Mouse (Mus musculus): ENCODE data around the gene Cngb1. TPM values are rescaled to one million over a fixed set of nuclear protein-coding genes. Genes with fewer than 3 reads are reported as not detected.
"Not testable (repeated sequence)": the region's sequence is repeated elsewhere in the genome, so short reads cannot be mapped to it uniquely, and the experiment has no call there.

Gene Cngb1
- polyA plus RNA-seq, 1 experiment from 2014 or later: not detected

DNA sequence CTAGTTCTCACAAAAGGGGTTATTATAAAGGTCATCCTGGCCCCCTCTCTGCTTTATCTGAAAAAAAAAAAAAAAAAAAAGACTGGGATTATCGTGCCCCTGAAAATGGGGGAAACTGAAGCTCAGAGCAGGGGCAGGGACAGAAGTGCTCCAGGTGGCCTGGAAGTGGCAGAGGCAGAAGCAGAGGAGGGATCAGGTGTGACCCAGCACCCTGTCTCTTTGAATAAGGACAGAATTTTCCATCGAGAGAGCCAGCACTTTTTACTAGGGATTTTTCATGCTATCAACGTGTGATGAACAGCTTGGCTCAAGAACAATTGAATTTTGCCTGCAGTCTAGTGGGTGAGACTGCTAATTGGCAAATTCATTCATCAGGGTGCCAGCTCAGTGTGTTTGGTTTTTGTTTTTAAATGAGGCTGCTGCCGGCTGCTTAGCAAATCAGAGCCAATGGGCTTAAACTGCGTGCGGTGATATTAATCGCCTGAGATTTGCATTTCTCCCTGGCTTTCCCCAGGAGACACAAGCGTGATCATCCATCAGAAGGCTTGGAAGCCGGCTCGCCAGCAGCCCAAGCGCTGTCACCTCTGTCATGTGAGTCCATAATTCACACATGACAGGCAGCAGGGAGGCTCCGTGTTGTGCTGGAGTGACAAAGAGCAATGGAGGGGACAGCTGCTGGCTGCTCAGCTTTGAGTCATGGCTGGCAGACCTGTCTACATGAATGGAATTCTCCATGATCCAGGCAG is 63.4 kb downstream of the Cngb1 start:
- no peak overlapping the region for H3K9ac ChIP-seq
- no peak for ATAC-seq (ENCODE audit: low read depth)
- WGBS (ENCODE audit: insufficient replicate concordance): 56% methylated on average over 12 of the region's 12 CpGs

DNA sequence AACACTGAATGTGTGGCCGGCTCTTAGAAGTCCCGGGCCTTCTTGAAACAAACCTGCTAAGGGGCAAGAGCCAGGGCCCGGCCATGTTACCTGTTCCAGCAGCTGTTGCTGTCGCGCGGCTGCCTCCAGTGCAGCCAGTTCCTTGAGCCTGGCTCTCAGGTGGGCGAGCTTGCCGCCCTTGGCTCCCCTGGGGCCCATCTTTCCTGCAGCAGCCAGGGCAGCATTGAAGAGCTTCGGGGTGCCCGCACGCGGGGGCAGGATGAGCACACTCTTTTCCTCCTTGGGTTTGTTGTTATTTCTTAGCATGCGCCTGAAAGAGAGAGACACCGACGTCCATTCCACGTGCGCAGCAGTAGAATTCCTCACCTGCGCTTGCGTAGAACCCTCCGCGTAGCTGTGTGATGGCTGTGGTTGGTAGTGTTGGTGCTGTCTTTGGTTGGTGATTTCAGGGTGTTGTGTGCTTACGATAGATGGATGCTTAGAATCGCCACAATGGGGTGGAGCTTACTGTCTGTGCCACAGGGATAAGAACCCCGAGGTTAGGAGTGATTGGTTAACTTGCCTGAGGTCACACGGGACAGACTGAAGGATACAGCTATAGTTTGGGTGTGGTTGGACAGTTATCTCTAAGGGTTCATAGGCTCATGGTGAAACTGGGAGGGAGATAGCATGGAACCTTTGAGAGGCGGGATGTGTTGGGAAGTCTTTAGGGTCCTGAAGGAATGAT is 64.1 kb downstream of the Cngb1 start:
- Histone ChIP-seq H3K36me3 (no peaks in the 10 kb centered on the region), H3K27ac (no peak overlapping the region), H3K27me3 (no peaks in the 10 kb centered on the region), H3K9ac (no peak overlapping the region), H3K4me1 (replicated peaks) (peaks cover 10% of the 10 kb centered on the region), H3K9me3 (replicated peaks) (no peaks in the 10 kb centered on the region), H3K4me3 (replicated peaks) (no peak overlapping the region), H3K4me2 (no peak overlapping the region)
- ATAC-seq (ENCODE audit: low read depth) (peak; percentile 69), DNase-seq (no peak)
- 68% methylated on average over 26 of the region's 26 CpGs for WGBS (ENCODE audit: insufficient replicate concordance)

More for the DNA sequence above, 63.4 kb downstream of the Cngb1 start:
- Histone ChIP-seq H3K27ac (no peak overlapping the region), H3K4me2 (no peak overlapping the region), H3K4me1 (replicated peaks) (peaks cover 10% of the 10 kb centered on the region), H3K36me3 (no peaks in the 10 kb centered on the region), H3K9me3 (replicated peaks) (no peaks in the 10 kb centered on the region), H3K27me3 (no peaks in the 10 kb centered on the region), H3K4me3 (replicated peaks) (no peak overlapping the region)
- no peak for DNase-seq

DNA sequence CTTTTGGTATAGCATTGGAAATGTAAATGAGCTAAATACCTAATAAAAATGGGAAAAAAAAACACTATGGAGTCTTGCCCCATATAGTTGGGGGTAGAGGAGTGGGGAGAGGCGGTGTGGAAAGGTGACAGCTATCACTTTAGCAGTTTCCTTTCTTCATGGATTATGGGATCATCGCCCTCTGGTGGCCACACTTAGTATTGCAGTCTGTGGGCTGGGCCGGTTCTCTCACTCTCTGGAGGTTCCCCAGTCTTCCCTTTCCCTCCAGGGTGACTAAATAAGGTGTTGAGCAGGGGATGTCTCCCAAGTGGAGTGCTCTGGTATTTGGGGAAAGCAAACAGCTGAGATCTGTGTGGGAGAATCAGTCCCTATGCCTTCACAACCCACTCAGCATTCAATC is 70.7 kb downstream of the Cngb1 start:
- DNase-seq (peak; percentile 42), ATAC-seq (ENCODE audit: low read depth) (no peak)
- H3K4me1 ChIP-seq (replicated peaks): peaks cover 8% of the 10 kb centered on the region
- WGBS (ENCODE audit: insufficient replicate concordance): 5% methylated on average over 3 of the region's 3 CpGs
- H3K9ac ChIP-seq: no peak overlapping the region
- H3K9me3 ChIP-seq (replicated peaks): no peaks in the 10 kb centered on the region
- no peak overlapping the region for H3K4me3 ChIP-seq (replicated peaks)
- H3K4me2 ChIP-seq: no peak overlapping the region
- no peak overlapping the region for H3K27ac ChIP-seq
- H3K27me3 ChIP-seq: no peaks in the 10 kb centered on the region; the same call in 1 of the 2 replicates
- no peaks in the 10 kb centered on the region for H3K36me3 ChIP-seq

DNA sequence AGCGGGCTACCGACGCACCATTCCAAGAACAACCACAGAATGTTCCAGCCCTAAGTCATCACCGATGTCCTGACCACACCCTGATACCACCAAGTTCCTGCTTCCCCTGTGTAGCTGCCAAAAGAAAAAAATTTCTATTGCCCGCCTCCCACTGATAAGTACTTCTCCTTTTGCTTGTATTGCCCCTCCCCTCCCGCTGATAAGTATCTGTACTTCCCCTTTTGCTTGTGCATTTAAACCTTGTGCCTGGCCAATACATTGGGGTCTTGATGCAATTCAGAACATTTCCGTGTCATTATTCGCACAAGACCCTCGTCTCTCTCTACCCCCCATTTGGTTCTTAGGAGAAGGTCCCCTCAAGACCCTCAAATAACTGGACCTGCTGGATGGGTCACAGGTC is 76.3 kb downstream of the Cngb1 start:
- not testable (repeated sequence) for ATAC-seq (ENCODE audit: low read depth); H3K9ac ChIP-seq; H3K36me3 ChIP-seq; H3K4me2 ChIP-seq; H3K4me3 ChIP-seq (replicated peaks); H3K9me3 ChIP-seq (replicated peaks); H3K27ac ChIP-seq; DNase-seq; H3K4me1 ChIP-seq (replicated peaks); H3K27me3 ChIP-seq
- WGBS (ENCODE audit: insufficient replicate concordance): 62% methylated on average over 9 of the region's 9 CpGs

DNA sequence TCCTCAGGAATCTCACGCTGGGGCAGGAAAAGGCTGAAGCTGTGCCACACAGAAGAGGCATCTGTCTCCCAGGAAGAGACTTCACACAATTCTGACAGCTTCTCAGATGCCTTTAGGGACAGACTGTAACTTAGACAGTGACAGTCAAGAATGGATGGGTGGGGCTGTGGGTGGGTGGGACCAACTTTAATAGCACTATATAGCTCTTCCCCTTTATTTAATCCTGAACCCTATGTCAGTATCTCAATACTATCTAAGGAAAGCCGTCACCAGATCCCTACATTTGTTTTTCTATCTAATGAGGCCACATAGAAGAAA is 79.3 kb downstream of the Cngb1 start:
- no peak overlapping the region for H3K27ac ChIP-seq
- no peak for DNase-seq
- H3K9me3 ChIP-seq (replicated peaks): no peaks in the 10 kb centered on the region
- H3K27me3 ChIP-seq: no peaks in the 10 kb centered on the region
- no peak for ATAC-seq (ENCODE audit: low read depth)
- no peak overlapping the region for H3K4me3 ChIP-seq (replicated peaks)
- H3K36me3 ChIP-seq: no peaks in the 10 kb centered on the region
- peaks cover 3% of the 10 kb centered on the region for H3K4me1 ChIP-seq (replicated peaks)
- H3K4me2 ChIP-seq: no peak overlapping the region
- 35% methylated on average over 2 of the region's 2 CpGs for WGBS (ENCODE audit: insufficient replicate concordance)
- H3K9ac ChIP-seq: no peak overlapping the region

DNA sequence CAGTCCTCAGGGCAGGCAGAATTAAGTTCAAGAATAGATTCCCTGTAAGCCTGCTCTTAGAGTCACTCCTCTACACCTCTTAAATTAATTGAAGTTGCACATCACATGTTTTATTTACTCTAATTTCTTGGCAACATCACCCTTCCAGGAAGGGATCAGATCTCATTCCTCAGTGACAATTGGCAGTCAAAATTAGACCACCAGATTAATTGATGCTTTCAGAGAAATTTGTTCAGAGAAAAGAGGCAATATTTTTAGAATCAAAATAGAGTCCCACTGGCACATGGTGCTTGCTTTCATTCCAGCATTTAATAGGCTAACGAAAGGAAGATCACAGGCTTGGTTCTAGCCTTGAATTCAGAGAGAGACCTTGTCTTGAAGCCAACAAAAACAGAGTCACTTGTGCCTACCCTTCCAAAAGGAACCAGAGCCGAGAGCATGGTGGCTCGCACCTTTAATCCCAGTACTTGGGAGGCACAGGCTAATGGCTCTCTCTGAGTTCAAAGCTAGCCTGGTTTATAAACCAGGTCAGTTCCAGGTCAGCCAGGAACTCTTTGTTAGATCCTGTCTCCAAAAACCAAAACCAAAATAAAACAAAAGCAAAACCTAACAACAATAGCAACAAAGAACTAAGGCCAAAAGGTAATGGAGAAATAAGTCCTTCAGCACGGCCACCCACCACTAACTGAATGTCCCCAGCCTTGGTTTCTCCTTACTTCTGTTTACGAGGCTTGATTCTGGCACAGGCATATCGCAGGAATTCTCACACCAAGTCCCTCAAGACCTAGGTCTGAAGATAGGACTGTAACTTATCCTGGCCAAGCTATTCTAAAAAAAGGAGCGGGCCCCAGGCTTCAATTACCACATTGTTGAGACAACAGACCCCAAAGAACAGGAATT is 79.9 kb downstream of the Cngb1 start:
- no peak overlapping the region for H3K27ac ChIP-seq

DNA sequence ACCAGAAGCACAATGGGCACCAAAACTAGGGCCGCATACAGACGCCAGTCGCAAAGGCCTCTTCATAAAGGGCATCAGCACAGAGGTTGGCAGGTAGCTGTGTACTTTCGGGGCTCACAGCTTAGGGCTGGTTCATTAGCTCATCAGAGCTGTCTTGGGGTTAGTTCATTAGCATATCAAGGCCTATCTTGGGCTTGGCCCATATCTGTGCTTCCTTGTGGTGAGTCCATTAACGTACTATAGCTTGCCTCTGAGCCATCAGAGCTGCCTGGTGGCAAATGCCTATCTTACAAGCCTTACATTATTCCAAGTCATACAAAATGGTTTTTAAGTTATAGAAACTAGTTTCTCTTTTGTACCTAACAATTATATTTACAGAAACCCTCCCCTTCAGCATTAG is 82.4 kb downstream of the Cngb1 start:
- Histone ChIP-seq H3K36me3 (no peaks in the 10 kb centered on the region), H3K27me3 (no peaks in the 10 kb centered on the region), H3K4me3 (replicated peaks) (no peak overlapping the region), H3K9ac (no peak overlapping the region), H3K4me2 (no peak overlapping the region), H3K4me1 (replicated peaks) (no peaks in the 10 kb centered on the region), H3K27ac (no peak overlapping the region), H3K9me3 (replicated peaks) (no peaks in the 10 kb centered on the region)
- DNase-seq: no peak
- 65% methylated on average over 5 of the region's 5 CpGs for WGBS (ENCODE audit: insufficient replicate concordance)
- no peak for ATAC-seq (ENCODE audit: low read depth)

More for the DNA sequence above, 79.9 kb downstream of the Cngb1 start:
- no peak for ATAC-seq (ENCODE audit: low read depth)
- no peaks in the 10 kb centered on the region for H3K27me3 ChIP-seq
- no peak overlapping the region for H3K9ac ChIP-seq
- H3K4me1 ChIP-seq (replicated peaks): no peaks in the 10 kb centered on the region
- H3K9me3 ChIP-seq (replicated peaks): no peaks in the 10 kb centered on the region
- no peaks in the 10 kb centered on the region for H3K36me3 ChIP-seq
- no peak for DNase-seq
- 49% methylated on average over 7 of the region's 7 CpGs for WGBS (ENCODE audit: insufficient replicate concordance)
- H3K4me3 ChIP-seq (replicated peaks): no peak overlapping the region
- H3K4me2 ChIP-seq: no peak overlapping the region

DNA sequence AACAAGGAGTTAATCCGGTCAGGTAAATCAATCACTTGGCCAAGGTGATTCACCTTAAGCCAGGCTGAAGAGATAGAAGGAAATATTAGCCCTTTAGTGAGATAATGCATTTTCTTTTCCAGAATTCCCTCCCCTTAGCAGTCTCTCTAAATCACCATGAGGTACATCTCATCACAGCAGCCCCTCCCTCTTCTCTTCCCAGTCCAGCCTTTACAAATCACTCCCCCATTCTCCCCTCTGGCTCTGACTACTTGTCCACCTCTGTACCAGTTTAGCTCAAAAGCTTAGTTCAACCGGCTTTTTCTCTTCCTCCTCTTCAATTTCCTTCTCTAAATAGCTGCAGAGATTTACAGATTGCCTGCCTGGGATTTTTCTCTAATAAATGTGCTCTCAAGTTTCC is 85.3 kb downstream of the Cngb1 start:
- Histone ChIP-seq H3K4me1 (replicated peaks) (no peaks in the 10 kb centered on the region), H3K9ac (no peak overlapping the region), H3K36me3 (no peaks in the 10 kb centered on the region), H3K9me3 (replicated peaks) (no peaks in the 10 kb centered on the region), H3K27ac (no peak overlapping the region), H3K27me3 (no peaks in the 10 kb centered on the region), H3K4me3 (replicated peaks) (no peak overlapping the region), H3K4me2 (no peak overlapping the region)
- 19% methylated on average over 2 of the region's 2 CpGs for WGBS (ENCODE audit: insufficient replicate concordance)
- DNase-seq (no peak), ATAC-seq (ENCODE audit: low read depth) (no peak)

DNA sequence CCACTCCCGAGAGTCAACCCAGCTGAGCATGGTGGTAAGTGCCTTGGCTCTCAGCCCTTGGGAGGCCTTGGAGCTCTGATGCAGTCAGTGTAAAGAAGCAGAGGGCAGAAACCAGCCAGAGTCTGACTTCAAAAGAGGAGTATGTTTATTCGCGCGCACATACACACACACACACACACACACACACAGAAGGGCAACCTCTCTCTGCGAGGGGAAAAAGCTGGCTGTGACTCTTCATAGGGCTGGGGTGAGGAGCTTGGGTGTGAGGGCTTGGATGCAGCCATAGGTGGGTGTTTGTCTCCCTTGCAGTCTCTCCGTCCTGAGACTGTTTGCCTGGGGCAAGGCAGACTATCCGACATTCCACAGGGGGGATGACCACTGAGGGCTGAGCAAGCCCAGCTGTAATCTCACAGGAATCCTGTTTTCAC is 85.8 kb downstream of the Cngb1 start:
- H3K27ac ChIP-seq: no peak overlapping the region
- DNase-seq: no peak
- H3K36me3 ChIP-seq: no peaks in the 10 kb centered on the region
- no peaks in the 10 kb centered on the region for H3K4me1 ChIP-seq (replicated peaks)
- H3K4me2 ChIP-seq: no peak overlapping the region
- 49% methylated on average over 7 of the region's 7 CpGs for WGBS (ENCODE audit: insufficient replicate concordance)
- H3K9me3 ChIP-seq (replicated peaks): no peaks in the 10 kb centered on the region
- H3K27me3 ChIP-seq: no peaks in the 10 kb centered on the region
- no peak overlapping the region for H3K4me3 ChIP-seq (replicated peaks)
- no peak for ATAC-seq (ENCODE audit: low read depth)
- no peak overlapping the region for H3K9ac ChIP-seq

DNA sequence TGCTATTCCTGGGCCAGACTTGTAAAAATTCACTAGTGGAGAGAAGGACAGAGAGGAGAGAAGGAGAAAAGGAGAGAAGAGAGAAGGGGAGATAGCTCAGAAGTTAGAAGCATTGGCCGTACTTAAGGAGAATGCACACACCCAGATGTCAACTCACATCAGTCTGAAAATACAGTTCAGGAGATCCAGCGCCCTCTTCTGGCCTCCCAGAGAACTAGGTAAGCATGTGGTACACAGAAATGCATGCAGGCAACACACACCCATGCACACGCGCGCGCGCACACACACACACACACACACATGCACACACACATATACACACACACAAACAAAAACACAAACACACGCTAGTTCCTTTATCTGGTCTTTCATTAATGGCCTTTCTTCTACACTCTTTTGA is 86.8 kb downstream of the Cngb1 start:
- Histone ChIP-seq H3K27ac (no peak overlapping the region), H3K4me1 (replicated peaks) (no peaks in the 10 kb centered on the region), H3K4me3 (replicated peaks) (no peak overlapping the region), H3K9ac (no peak overlapping the region), H3K9me3 (replicated peaks) (no peaks in the 10 kb centered on the region), H3K4me2 (no peak overlapping the region), H3K27me3 (no peaks in the 10 kb centered on the region), H3K36me3 (no peaks in the 10 kb centered on the region)
- ATAC-seq (ENCODE audit: low read depth): no peak
- no peak for DNase-seq
- 76% methylated on average over 8 of the region's 8 CpGs for WGBS (ENCODE audit: insufficient replicate concordance)

DNA sequence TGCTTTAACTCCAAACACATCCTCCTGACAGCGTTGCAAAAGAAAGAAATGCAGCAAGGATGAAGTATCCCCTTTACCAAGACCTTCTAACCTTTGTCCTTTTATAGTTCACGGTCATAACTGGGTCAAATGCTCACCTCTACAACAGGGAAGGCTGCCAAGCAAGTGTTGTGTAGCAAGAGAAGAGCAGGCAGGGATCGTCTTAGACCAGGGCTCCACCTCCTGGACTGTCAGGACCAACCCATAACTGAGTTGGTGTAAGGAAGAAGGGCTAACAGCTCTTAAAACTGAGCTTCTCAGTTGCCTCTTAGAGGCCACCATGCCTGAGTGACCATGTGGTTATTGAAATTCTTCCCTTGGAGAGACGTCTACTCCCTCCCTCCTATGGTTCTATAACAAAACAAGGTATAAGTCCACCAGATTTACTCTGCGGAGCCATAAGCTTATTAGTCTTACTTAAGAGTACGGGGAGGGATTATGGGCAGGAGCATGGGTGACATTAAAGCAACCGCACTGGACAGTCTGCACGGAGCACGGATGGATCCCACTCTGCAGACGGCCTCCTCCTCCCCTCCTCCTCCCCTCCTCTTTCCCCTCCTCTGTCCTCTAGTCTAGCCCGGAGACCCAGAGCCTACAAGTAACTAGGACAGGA is 90.5 kb downstream of the Cngb1 start:
- Histone ChIP-seq H3K4me1 (replicated peaks) (no peaks in the 10 kb centered on the region), H3K9ac (no peak overlapping the region), H3K36me3 (no peaks in the 10 kb centered on the region), H3K9me3 (replicated peaks) (no peaks in the 10 kb centered on the region), H3K27ac (no peak overlapping the region), H3K4me2 (no peak overlapping the region), H3K27me3 (no peaks in the 10 kb centered on the region), H3K4me3 (replicated peaks) (no peak overlapping the region)
- WGBS (ENCODE audit: insufficient replicate concordance): 64% methylated on average over 11 of the region's 11 CpGs
- DNase-seq (no peak), ATAC-seq (ENCODE audit: low read depth) (no peak)

Measured in liver, embryonic 13.5 days (tissue).